Mouse (Mus musculus) ZHBTc4 (cell line): ENCODE measurements around the gene Rere.
"Not testable (repeated sequence)": the region's sequence is repeated elsewhere in the genome, so short reads cannot be mapped to it uniquely, and the experiment has no call there.

Source experiments
- DNase-seq: peaks from one replicate; pipeline ENCODE4 v3.0.0-alpha.2; 2011; ENCODE audit warnings: low read depth, low spot score

Gene Rere

DNA sequence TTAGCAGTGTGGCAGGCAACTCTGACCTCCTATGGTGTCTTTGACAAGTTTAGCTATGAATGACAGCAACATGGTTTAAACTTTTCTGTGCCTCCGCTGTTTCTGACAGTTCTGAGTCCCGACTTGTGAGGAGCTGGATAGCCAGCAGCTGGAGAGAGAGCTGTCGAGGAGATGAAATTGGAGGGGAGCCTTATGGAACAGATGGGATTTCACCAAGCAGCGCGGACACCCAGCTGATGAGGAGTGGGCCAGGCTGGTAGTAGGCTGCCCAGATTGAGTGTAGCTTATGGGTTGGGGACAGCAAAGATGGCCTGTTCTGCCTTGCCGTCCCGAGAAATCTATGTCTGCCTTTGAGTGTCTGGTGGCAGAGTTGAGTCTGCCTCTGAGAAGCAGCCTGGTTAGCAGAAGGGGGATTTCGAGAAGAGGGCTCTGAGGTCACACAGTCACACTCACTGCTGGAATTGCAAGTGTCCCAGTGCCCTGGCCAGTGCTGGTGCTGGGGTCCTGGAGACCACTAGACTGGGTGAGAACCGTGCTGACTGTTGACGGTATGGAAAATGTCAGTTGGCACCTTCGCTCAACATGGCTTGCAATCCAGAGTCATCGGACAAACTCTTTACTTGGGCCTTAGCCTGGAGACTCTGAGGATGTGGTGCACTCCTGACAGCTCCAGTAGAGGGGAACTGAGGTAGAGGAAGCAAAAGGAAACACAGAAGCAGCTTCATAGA lies 268.7 kb downstream of the Rere start:
- no peak for DNase-seq

DNA sequence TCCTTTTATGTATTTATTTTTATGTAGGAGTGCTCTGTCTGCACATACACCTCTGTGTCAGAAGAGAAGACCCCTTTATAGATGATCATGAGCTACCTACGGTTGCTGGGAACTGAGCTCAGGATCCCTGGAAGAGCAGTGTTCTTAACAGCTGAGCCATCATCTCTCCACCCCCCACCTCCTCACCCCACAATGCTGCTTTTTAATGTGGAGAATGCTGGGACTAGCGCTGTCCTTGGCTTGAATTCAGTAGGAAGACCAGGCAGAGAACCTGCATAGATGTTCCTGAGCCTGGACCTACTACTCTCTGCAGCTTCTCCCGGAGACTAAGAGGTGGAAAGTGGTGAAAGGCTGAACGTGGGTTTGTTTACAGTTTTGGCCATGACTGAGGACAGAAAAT lies 269.9 kb downstream of the Rere start:
- DNase-seq, result no peak

DNA sequence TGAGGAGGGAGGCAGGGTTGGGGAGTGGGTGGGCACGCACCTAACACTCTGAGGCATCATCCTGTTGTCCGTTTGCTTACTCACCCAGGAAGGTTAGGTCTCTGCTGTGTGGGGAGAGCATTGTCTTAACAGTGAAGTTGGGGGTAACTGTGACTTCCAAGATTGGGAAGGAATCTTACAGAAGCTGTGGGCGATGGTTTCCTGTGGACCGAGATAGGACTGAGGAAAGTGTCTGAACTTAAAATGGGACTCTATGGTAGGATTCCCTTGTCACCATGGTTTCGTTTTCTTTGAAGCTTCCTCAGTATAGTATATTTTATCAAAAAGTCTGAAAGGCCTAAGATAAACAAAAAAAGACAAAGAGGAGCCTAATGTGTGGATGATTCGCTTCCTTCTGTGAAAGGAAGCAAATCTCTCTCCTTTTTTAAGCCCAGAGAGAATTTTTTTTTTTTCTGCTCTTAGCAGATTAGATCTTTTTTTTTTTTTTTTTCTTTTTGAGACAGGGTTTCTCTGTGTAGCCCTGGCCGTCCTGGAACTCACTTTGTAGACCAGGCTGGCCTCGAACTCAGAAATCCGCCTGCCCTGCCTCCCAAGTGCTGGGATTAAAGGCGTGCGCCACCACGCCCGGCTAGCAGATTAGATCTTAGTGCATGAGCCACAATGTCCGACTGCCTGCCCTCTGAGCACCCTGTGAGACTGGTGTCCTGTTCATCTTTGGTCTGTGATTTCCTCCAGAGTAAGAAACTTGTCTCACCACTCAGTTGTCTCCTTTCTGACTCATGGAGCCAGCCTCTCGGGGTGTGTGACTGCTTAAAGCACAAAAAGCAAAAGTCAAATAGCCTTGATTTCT lies 271.5 kb downstream of the Rere start:
- no peak for DNase-seq

DNA sequence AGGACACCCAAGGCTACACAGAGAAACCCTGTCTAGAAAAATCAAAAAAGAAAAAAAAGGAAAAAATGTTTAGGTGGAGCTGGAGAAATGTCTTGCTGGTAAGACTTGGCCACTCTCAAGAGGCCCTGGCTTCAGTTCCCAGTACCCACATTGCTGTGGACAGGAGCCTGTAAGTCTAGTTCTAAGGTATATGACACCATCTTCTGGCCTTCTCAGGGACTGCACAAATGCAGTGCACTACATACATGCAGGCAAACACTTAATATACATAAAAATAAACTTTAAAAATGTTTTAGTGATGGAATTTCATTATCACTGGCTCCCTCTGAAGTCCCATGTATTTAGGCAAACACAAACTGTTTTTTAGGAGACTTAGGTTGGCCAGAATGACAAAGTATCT lies 274.3 kb downstream of the Rere start:
- DNase-seq, result no peak

DNA sequence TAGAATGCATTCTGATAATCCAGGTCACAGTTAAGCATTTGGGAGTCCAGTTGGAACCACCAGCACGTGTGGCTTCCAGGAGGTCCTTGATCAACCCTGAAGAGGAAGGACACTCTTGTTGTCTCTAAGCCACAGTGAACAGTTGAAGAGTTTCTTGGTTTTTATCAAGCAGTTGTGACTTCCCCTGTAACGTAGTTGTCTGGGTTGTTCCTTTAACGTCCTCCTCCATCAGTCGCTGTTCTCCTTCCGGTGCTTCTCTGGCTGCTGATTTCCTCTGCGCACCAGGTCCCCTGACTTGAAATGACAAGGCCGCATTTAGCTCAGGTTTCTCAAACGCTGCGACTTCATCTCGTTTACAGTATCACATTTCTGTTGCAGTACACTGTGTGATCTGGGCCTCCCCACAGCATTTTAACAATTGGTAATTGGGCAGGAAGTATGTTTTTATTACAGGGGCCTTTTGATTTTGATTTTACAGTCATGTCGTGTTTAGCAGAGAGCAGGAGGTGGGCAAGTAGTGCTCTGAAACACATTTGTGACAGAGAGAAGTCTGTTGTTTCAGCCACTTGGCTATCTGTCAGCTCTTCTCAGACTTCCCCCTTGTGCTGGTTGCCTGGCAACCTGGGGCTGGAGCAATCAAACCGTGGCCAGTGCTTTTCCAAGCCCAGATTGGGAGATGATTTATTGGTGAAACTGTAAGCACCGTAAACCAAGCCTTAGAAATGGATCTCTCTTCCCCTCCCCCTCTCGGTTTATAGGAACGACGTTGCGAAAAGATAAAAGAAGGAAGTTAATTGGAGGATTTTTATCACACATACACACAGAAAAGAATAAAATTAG lies 275.2 kb downstream of the Rere start:
- DNase-seq, result no peak

DNA sequence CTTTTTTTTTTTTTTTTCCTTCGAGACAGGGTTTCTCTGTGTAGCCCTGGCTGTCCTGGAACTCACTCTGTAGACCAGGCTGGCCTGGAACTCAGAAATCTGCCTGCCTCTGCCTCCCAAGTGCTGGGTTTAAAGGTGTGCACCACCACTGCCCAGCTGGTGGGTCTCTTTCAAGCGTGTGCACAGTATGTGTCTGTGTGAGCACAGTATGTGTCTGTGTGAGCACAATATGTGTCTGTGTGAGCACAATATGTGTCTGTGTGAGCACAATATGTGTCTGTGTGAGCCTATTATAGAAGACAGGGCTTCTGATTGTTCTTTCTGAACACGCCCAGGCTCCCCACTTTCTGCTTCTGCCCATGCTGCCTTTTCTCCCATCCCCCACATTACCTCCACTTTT lies 275.8 kb downstream of the Rere start:
- not testable (repeated sequence) for DNase-seq

DNA sequence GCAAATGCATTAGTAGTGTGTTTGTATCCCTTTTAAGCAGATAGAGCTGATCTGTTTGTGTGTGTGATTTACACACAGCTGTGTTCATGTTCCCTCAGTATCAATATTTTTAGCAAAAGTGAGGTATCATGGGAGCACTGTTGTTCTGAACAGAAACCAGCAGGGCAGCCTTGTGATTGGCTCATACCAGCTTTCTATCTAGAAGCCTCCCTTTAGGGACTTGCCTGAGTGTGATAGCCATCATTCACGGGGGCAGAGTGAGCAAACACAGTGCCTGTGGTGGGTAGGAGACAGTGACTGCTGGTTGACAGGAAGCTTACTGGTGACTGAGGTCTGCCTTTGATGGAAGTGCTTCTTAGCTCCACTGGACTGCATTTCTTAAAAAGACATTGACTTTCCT lies 276.5 kb downstream of the Rere start:
- no peak for DNase-seq

DNA sequence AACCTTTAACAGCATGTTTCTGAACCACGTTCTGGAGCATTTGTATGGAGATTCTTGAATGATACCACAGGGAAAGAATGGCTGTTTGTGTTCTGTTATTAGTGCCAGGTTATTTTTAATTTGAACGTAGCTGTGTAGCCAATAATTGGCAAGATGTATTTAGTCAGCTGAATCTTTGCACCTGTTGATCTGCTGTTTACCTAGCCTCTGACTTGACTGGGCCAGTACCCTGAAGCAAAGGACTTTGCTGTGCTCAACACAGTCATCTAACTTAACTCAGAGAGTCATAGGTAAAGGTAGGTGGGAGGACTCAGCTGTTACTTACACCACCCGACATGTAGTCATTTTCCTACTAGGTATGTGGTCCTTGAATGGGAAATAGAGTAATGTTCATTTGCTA lies 278.1 kb downstream of the Rere start:
- no peak for DNase-seq

DNA sequence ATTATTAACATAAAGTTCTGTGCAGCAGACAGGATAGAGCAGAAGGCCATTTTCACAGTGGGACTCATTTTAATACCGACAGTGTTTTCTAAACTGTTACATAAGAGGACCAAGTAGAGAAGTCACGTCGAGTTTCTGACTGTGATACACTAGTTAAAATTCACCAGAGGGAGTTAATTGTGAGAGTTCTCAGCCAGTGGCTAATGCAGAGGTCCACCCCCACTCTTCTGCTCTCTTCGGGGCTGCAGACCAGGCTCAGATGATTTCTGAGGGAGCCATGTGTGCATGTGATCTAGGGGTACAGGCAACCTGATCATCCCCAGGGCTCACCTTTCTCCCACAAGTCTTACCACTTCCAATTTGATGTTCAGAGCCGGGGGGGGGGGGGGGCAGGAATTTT lies 281.8 kb downstream of the Rere start:
- DNase-seq, result no peak

DNA sequence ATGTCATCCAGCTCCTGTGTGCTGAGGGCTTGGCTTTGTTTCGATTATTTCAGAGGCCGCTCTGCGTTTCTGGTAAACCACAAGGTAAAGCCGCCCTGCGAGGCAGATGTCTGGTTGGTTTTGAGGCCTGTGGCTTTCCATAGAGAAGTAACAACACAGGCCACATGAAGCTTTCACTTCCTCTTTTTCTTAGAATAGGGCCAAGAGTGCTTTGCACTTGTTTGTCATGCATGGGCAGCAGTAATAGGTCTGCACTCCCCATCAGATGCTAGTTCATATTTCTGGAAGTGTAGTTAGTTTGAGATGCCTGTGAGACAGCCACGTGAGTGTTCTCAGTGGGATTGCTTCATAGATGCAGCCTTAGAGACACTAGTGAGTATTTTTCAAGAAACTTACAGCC lies 284.7 kb downstream of the Rere start:
- DNase-seq, result no peak

DNA sequence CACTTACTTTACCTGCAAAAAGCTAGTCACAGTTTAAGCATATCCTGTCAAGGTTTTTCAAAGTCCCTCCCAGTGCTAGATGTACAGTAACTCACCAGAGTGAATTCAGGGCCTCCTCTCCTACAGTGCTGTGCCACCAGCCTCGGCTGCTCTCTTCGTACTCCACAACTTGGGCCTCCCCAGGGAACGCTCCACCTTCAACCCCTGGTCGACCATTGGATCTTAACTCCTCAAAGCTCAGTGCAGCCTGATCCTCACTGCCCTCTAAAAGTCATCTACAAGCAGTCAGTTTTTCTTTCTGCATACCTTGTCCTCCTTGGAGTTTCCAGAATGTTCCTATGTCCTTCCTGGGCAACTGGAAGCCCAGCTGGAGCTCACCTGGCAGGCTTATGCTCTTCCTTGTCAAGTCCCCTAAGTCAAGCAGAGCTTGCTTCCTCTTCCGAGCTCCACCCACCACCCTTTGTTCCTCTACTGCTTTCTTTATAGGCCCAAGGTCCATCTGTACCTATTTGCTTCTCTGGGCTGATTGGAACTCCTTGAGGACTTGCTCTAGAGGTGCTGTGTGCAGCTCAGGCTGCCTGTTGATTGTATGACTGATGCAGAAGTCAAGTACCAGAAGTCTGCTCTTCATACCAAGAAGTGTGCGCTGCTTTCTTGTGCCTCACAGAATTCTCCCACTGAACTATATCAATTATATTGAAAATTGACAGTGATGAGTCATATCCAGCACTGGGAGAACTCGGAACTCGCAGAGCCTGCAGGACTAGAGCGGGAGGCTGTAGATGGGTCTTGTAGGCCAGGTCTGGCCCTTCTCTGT lies 287.1 kb downstream of the Rere start:
- DNase-seq, result peak; percentile 70

DNA sequence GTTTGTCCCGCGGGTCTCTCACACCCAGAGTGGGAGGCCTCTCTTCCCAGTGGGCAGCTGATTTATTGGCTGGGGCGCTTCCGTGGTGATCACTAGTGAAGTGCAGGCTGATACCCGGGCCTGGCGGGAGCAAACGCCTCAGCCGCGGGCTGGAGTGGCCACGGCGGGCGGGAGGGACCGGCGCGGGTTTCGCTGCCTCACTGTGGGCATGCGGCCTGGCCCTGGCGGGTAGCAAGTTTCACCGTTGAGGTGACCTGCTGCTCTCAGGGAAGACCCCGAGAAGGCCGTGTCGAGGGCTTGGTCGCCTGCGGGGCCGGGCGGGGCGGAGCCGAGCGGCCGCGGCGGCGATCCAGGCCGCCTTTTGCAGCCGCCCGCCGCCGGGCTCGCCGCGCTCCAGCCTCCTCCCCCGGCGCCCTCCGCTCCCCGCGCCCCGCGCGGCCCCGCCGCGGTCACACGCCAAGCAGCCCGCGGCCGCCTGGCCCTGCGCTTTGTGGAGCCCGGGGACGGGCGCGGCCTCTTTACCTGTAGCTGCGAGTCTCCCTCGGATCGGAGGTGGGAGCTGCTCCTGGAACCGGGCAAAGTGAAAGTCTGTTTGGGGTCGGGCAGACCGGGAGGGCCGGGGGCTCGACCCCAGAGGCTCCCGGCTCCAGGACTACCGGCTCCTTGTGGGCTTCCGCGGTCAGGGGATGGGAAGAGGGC lies 287.8 kb downstream of the Rere start:
- peak; percentile 72 for DNase-seq

DNA sequence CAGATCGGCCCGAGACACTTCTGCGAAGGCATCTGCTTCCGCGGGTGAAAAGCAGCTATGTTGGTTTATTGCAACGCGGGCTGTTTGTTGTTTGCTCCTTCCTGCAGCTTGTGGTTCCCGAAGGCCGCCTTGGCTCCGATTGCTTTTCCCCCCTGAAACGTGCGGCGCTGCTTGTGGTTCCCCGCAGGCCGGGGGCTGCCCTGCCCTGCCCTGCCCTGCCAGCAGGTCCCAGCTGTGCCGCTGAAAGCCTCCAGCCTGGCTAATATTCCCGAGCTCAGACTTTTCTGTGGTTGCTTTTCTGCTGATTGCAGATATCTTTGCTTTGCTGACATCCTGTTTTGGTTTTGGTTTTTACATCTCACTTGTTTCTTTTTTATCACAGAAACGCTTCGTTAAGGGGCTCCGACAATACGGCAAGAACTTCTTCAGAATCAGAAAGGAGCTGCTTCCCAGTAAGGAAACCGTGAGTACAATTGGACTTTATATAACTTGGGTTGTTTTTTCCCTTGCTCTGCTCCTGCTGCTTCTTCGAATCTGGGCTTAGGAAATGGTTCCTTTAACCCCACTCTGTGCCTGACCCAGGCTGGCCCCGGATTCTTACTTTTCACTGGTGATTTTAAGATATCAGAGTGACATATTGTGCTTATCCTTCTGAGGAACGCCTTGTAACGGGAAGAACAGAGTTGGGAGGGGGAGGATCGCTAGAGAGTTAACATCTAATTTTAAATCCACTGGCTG lies 288.6 kb downstream of the Rere start:
- peak; percentile 56 for DNase-seq

DNA sequence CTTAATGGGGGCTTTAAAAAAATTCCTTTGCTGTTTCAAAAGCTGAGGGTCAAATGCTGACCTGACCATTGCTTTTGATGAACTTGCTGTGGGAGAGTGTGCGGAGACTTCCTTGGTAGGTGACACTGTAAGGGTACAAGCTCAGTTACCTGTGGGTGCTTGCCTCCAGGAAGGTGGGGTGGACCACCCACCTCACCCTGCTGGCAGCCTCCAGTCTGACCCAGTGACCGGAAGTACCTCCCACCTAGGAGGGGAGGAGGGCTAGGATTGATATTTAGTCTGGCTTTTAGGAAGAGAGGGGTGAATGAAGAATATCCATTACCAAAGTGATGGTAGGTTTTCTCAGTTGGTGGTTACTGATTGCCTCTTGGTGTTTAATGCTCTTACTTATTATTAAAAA lies 289.3 kb downstream of the Rere start:
- no peak for DNase-seq

DNA sequence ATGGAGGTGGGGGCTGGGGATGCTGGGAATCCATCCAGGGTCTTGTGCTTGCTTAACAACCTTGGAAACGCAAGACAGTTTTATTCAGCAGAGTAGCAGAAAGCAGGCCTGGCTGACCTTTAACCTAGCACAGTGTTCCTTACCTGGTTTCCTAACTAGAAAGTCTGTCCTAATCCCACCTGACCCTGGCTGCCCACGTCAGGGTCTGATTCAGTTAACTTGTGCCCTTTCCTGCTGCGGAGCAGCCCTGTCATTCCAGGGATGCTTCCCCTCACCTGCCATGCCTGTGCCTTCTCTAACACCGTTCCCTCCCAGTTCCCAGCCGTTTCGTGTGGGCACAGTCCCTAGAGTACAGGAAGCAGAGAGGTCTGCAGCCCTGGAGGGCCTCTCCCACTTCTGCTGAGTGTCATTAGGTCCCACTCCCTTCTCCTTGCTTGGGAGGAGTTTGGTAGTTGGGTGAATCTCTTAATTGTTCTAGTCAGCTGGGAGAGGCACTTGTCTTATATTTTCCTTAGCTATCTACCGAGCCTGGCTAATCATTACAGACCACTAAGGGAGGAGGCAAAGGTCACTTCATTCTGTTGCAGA lies 290.8 kb downstream of the Rere start:
- DNase-seq, result no peak

DNA sequence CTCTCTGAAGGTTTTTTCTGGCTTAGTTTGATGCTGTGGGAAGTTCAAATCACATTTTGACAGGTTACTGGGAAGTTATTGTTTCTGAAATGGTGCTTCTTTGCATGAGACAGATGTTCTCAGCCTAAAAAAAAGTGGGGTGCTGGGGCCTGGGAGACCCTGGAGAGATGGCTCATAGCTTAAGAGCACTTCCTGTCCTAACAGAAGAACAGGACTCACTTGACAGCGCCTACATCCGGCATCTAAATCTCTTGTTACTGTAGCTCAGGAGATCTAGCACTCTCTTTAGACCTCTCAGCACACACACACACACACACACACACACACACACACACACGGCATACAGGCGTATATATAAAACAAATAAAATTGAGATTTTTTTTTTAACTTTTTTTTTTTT lies 291.5 kb downstream of the Rere start:
- DNase-seq, result no peak

DNA sequence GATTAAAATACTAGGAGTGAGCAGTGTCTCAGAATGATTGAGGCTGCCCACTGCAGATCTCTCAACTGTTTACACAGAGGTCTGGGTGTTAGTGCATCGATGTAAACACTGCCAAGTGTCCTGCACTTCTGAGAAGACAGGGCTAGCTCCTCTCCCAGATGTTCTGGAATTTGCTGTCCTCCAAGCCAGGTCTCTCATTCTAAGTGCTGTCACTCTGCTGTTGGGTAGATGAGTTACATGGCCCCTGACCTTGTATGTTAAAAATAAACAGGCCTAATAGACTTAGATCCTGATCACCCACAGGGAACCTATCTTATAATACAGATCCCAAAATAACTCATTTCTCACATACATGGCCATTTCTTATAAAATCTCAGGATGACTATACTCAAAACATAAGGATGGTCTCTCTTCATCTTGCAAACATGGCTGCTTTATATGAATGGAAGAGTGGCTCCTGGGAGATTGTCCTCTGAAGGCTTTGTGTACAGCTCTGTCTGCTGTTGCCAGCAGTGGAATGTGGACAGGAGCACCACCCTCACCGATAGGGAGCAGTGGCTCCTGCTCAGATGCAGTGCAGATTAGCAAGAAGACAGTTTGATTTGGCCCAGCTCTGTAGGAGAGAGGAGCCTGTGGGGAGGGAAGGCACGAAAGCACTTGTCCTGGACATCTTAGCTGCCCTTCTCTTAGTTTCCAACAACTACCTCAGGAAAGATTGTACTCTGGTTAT lies 294.1 kb downstream of the Rere start:
- no peak for DNase-seq

DNA sequence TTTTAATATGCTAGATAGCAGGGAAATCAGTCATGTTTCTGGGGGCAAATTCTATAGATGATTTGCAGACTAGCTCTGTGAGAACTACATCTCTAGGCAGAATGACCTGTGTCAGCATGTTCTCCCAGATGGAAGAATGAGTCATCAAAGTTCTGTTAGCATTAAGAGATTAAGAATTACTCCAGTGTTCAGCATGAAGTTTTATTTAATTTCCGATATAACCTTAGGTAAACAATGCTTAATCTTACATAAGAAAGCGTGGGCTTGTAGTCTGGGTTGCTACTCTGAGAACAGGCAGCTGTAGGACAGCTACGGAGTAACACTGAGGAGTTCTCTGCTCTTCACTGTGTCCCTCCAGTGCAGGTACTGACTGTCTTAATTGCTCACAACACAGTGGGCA lies 294.9 kb downstream of the Rere start:
- DNase-seq, result no peak

DNA sequence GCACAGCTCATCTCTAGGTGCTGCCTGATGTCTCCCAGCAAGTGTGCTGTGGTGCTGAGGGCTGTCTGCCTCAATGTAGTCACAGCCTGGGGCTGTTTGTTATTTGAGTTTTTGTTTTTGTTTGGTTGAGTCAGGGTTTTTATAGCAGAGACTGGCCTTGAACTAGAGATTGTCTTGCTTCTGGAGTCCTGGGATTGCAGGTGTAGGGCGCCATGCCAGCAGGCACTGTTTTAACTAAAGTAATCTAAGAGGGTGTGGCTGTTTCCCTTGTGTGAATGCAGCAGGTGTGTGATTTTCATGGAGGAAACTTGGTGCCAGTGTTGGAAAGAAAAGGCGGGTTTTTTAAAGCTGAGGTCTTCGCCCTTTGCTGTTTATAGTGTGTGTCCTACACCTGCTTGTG lies 296.6 kb downstream of the Rere start:
- DNase-seq, result peak; percentile 39
